Mouse (Mus musculus): Measurements from ENCODE around the gene Olfr963.
"Not testable (repeated sequence)": the region's sequence is repeated elsewhere in the genome, so short reads cannot be mapped to it uniquely, and the experiment has no call there.

Olfr963 gene

GRCm38 (mm10) chr9:39666905-39667304, at the start of gene Olfr963:
Olfr963 (plus strand) TSS chr9:39667205.
- DNase-seq, result no peak

- DNase-seq, result no peak
Measured at GRCm38 (mm10) chr9:39621073-39621472, 45.9 kb upstream of the Olfr963 start, which contains the start of gene Olfr960. Olfr960 (plus strand) TSS chr9:39621373.

- no peak for DNase-seq
Measured at GRCm38 (mm10) chr9:39623783-39624182, 43.2 kb upstream of the Olfr963 start.

- no peak for DNase-seq
Measured at GRCm38 (mm10) chr9:39624711-39625110, 42.3 kb upstream of the Olfr963 start.

- DNase-seq, result no peak
Measured at GRCm38 (mm10) chr9:39629069-39629468, 37.9 kb upstream of the Olfr963 start.

- DNase-seq, result no peak
Measured at GRCm38 (mm10) chr9:39633913-39634594, 33.0 kb upstream of the Olfr963 start.

GRCm38 (mm10) chr9:39644785-39645184, 22.2 kb upstream of the Olfr963 start, which contains the start of gene Olfr961:
Olfr961 (plus strand) TSS chr9:39645085.
- DNase-seq, result no peak

- no peak for DNase-seq
Measured at GRCm38 (mm10) chr9:39647382-39647781, 19.6 kb upstream of the Olfr963 start.

- no peak for DNase-seq
Measured at GRCm38 (mm10) chr9:39654756-39655396, 12.1 kb upstream of the Olfr963 start.

- DNase-seq, result no peak
Measured at GRCm38 (mm10) chr9:39669723-39670122, 2.7 kb downstream of the Olfr963 start.

- no peak for DNase-seq
Measured at GRCm38 (mm10) chr9:39674820-39675219, 7.8 kb downstream of the Olfr963 start.

- DNase-seq, result no peak
Measured at GRCm38 (mm10) chr9:39678557-39678956, 11.6 kb downstream of the Olfr963 start.

GRCm38 (mm10) chr9:39679280-39679679, 12.3 kb downstream of the Olfr963 start:
- no peak for DNase-seq

- DNase-seq, result not testable (repeated sequence)
Measured at GRCm38 (mm10) chr9:39701123-39701522, 34.1 kb downstream of the Olfr963 start.

GRCm38 (mm10) chr9:39707017-39707416, 40.0 kb downstream of the Olfr963 start, which contains the start of gene Olfr149:
Olfr149 (minus strand) TSS chr9:39707117.
- DNase-seq, result no peak

GRCm38 (mm10) chr9:39708958-39709357, 42.0 kb downstream of the Olfr963 start:
- DNase-seq, result no peak

GRCm38 (mm10) chr9:39711053-39711452, 44.0 kb downstream of the Olfr963 start, which contains the start of gene Olfr965:
Olfr965 (plus strand) TSS chr9:39711353.
- no peak for DNase-seq

All from B cell, adult 2 months (primary cell).